Mouse (Mus musculus): ENCODE results near the gene Sf3b5.

The Sf3b5 gene

GRCm38 (mm10) chr10:13005043-13005442, at the start of gene Sf3b5:
Sf3b5 (plus strand) TSS chr10:13005343.
- no peak for DNase-seq (ENCODE audit: inconsistent ontology term)

- no peak for DNase-seq (ENCODE audit: inconsistent ontology term)
Measured at GRCm38 (mm10) chr10:12955831-12956230, 49.3 kb upstream of the Sf3b5 start.

GRCm38 (mm10) chr10:12957271-12957670, 47.9 kb upstream of the Sf3b5 start:
- DNase-seq (ENCODE audit: inconsistent ontology term): no peak

- no peak for DNase-seq (ENCODE audit: inconsistent ontology term)
Measured at GRCm38 (mm10) chr10:12961546-12961945, 43.6 kb upstream of the Sf3b5 start.

GRCm38 (mm10) chr10:12962238-12962637, 42.9 kb upstream of the Sf3b5 start:
- DNase-seq (ENCODE audit: inconsistent ontology term): no peak

GRCm38 (mm10) chr10:12963362-12964147, 41.6 kb upstream of the Sf3b5 start:
- DNase-seq (ENCODE audit: inconsistent ontology term): peak; percentile 88

- DNase-seq (ENCODE audit: inconsistent ontology term): peak; percentile 80
Measured at GRCm38 (mm10) chr10:12964151-12965075, 40.7 kb upstream of the Sf3b5 start, which contains the start of gene Stx11. Stx11 (minus strand) TSS chr10:12964298.

GRCm38 (mm10) chr10:12965669-12966180, 39.4 kb upstream of the Sf3b5 start:
- DNase-seq (ENCODE audit: inconsistent ontology term): peak; percentile 59

GRCm38 (mm10) chr10:12974572-12974971, 30.6 kb upstream of the Sf3b5 start:
- DNase-seq (ENCODE audit: inconsistent ontology term): no peak

GRCm38 (mm10) chr10:12975461-12975860, 29.7 kb upstream of the Sf3b5 start:
- no peak for DNase-seq (ENCODE audit: inconsistent ontology term)

- DNase-seq (ENCODE audit: inconsistent ontology term): no peak
Measured at GRCm38 (mm10) chr10:12975957-12976356, 29.2 kb upstream of the Sf3b5 start.

GRCm38 (mm10) chr10:12976552-12976951, 28.6 kb upstream of the Sf3b5 start:
- no peak for DNase-seq (ENCODE audit: inconsistent ontology term)

- peak; percentile 39 for DNase-seq (ENCODE audit: inconsistent ontology term)
Measured at GRCm38 (mm10) chr10:12977787-12978212, 27.3 kb upstream of the Sf3b5 start.

GRCm38 (mm10) chr10:12981071-12981470, 24.1 kb upstream of the Sf3b5 start:
- peak; percentile 29 for DNase-seq (ENCODE audit: inconsistent ontology term)

GRCm38 (mm10) chr10:12983516-12983915, 21.6 kb upstream of the Sf3b5 start:
- no peak for DNase-seq (ENCODE audit: inconsistent ontology term)

GRCm38 (mm10) chr10:12985028-12985427, 20.1 kb upstream of the Sf3b5 start:
- DNase-seq (ENCODE audit: inconsistent ontology term): no peak

GRCm38 (mm10) chr10:12986485-12986884, 18.7 kb upstream of the Sf3b5 start:
- no peak for DNase-seq (ENCODE audit: inconsistent ontology term)

- no peak for DNase-seq (ENCODE audit: inconsistent ontology term)
Measured at GRCm38 (mm10) chr10:12986943-12987342, 18.2 kb upstream of the Sf3b5 start.

GRCm38 (mm10) chr10:12991953-12992352, 13.2 kb upstream of the Sf3b5 start:
- no peak for DNase-seq (ENCODE audit: inconsistent ontology term)

GRCm38 (mm10) chr10:12993411-12994039, 11.6 kb upstream of the Sf3b5 start:
- DNase-seq (ENCODE audit: inconsistent ontology term): no peak

- peak; percentile 70 for DNase-seq (ENCODE audit: inconsistent ontology term)
Measured at GRCm38 (mm10) chr10:12996736-12997477, 8.2 kb upstream of the Sf3b5 start.
